Mouse (Mus musculus) erythroblast, embryonic 14.5 days (primary cell): Measurements from ENCODE around the gene Aim2.

Source experiments
- GATA1 ChIP-seq: IDR thresholded peaks from 2 replicates; pipeline ENCODE4 v1.6.1; 2012; ENCODE audit warnings: low read length, inconsistent platforms, mixed read lengths
- TAL1 ChIP-seq: IDR thresholded peaks from 3 replicates; pipeline ENCODE4 v1.6.1; 2012; ENCODE audit warnings: low read length, inconsistent platforms, mixed read lengths

GRCm38 (mm10) chr1:173366701-173367355 is 16.1 kb downstream of the Aim2 start:
- no peak for TF ChIP-seq GATA1
- no peak for TF ChIP-seq TAL1
